Mouse (Mus musculus) fat pad, adult 2 months (tissue): ENCODE data around the gene Pard6a.
A peak's percentile ranks its signal among the peaks of the same experiment; 100 is the strongest.

Experiments
- DNase-seq: peaks from one replicate; pipeline ENCODE4 v3.0.0-alpha.2; 2011; ENCODE audit warnings: low read depth, low spot score; ENCODE audit errors: extremely low read depth

Gene Pard6a

GRCm38 (mm10) chr8:105750606-105751005, 49.7 kb downstream of the Pard6a start:
- DNase-seq, result peak; percentile 43
